Mouse (Mus musculus) heart, embryonic 11.5 days (tissue): ENCODE results near the gene Skap2. TPM values are rescaled to one million over a fixed set of nuclear protein-coding genes. Genes with fewer than 3 reads are reported as not detected.

Experiments used
- ATAC-seq: fragments of 200-750 bp; cut with Nextera tagmentation; replicated peaks from 2 replicates; pipeline ENCODE4 v1.8.0; 2017; ENCODE audit warnings: moderate library complexity; ENCODE audit not compliant: insufficient number of reproducible peaks, low FRiP score, low TSS enrichment
- H3K27ac ChIP-seq: fragments of 300-500 bp; sonication (generic); 2 replicates; pipeline ENCODE4 v1.5.1; 2014; ENCODE audit warnings: mild to moderate bottlenecking, low read depth, low read length
- H3K27me3 ChIP-seq: fragments of 300-500 bp; sonication (generic); 2 replicates; pipeline ENCODE4 v1.6.1; 2014; ENCODE audit warnings: mild to moderate bottlenecking, low read length, mixed read lengths; ENCODE audit not compliant: control insufficient read depth, insufficient read depth
- H3K36me3 ChIP-seq: fragments of 300-500 bp; sonication (generic); 2 replicates; pipeline ENCODE4 v1.6.1; 2014; ENCODE audit warnings: mild to moderate bottlenecking, low read length, moderate library complexity, mixed read lengths; ENCODE audit not compliant: control insufficient read depth, insufficient read depth
- H3K4me1 ChIP-seq: fragments of 300-500 bp; sonication (generic); 2 replicates; pipeline ENCODE4 v1.6.1; 2014; ENCODE audit warnings: low read length; ENCODE audit not compliant: control insufficient read depth, insufficient read depth
- H3K4me2 ChIP-seq: fragments of 300-500 bp; sonication (generic); 2 replicates; pipeline ENCODE4 v1.6.1; 2014; ENCODE audit warnings: mild to moderate bottlenecking, moderate library complexity
- H3K4me3 ChIP-seq: fragments of 300-500 bp; sonication (generic); 2 replicates; pipeline ENCODE4 v1.5.1; 2014; ENCODE audit warnings: low read depth, low read length
- H3K9ac ChIP-seq: fragments of 300-500 bp; sonication (generic); 2 replicates; pipeline ENCODE4 v1.6.1; 2014; ENCODE audit warnings: mild to moderate bottlenecking, low read depth, low read length, moderate library complexity
- H3K9me3 ChIP-seq: fragments of 300-500 bp; sonication (generic); replicated peaks from 2 replicates; pipeline ENCODE4 v1.6.1; 2016; ENCODE audit warnings: low read length; ENCODE audit not compliant: control insufficient read depth
- WGBS: fragments of 180-500 bp; shearing (Covaris S2); extraction: QIAGEN DNeasy Blood & Tissue Kit; methylation state at CpG from one replicate; pipeline ENCODE4 v1.1.7; 2014; ENCODE audit not compliant: insufficient replicate concordance; 5-methylcytosine and 5-hydroxymethylcytosine counted together
- polyA plus RNA-seq: library from polyadenylated mRNA; unstranded; fragments of >200 nt; fragmentation: Nextera tagmentation; extraction: Ambion mirVana; gene quantifications from 2 replicates; pipeline ENCODE4 v1.2.1, GENCODE M21; 2014

Skap2 gene
- polyA plus RNA-seq, 1 experiment from 2014 or later = 16.1 TPM

DNA sequence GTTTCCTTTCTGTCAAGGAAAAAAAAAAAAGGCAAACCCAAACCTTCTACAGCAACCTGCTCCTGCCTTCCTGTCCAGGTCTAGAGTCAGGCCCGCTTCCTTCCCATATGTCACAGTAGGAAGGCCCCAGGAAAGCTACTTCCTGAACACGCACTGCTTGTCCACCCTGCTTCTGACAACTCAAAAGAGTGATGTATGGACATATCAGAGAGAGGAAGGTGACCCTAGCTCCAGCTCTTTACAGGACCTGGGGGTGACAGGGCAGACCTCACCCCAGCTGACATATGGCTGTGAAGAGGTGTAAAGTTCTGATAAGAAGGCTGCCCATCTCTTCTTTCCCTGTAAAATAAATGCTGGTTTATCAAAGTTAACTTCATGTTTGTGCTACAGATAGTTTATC, 133.8 kb downstream of the Skap2 start:
- ATAC-seq = no peak
- H3K9ac ChIP-seq = no peak overlapping the region

DNA sequence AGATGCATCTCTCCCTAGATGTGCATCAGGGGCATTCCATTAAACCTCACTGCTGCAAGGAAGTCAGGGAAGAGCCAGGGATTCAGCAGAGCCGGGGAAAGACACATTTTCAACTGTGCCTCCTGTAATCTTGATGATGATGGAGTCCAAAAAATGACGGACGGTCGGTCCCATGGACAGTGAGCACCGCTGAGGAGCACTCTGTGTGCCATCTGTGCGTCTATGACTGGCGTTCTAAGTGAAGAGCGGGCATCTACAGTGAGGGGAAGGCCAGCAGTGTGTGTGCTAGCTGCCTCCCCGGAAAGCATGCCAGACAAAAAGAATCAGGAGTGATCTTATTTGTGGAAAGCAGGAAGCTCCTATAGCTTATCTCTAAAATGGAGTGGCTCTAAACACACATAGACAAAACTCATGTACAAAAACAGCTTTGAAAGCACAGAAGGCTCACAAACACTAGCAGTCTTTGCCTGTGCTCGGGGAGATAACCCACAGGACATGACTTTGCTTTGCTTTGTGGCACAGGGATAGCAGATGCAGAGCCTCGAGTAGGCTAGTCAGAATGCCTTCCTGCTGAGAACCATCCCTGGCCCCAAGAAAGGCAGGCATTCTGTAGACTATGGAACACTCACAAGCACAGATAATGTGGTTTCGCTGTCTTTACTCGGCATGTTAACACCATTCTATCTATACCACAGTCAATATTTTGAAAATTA, 135.4 kb downstream of the Skap2 start:
- Histone ChIP-seq H3K27me3 (no peaks in the 10 kb centered on the region), H3K9ac (no peak overlapping the region), H3K4me3 (no peak overlapping the region), H3K27ac (peak overlapping the region; percentile 47), H3K4me1 (peaks cover 19% of the 10 kb centered on the region), H3K9me3 (no peaks in the 10 kb centered on the region), H3K36me3 (no peaks in the 10 kb centered on the region), H3K4me2 (no peak overlapping the region)
- no peak for ATAC-seq
- WGBS = 54% methylated on average over 13 of the region's 13 CpGs

More for the DNA sequence above, 133.8 kb downstream of the Skap2 start:
- no peaks in the 10 kb centered on the region for H3K27me3 ChIP-seq
- 76% methylated on average over 2 of the region's 2 CpGs for WGBS
- no peaks in the 10 kb centered on the region for H3K9me3 ChIP-seq
- H3K4me2 ChIP-seq = no peak overlapping the region
- H3K4me3 ChIP-seq = no peak overlapping the region
- peaks cover 19% of the 10 kb centered on the region for H3K4me1 ChIP-seq
- H3K36me3 ChIP-seq = no peaks in the 10 kb centered on the region
- H3K27ac ChIP-seq = no peak overlapping the region

DNA sequence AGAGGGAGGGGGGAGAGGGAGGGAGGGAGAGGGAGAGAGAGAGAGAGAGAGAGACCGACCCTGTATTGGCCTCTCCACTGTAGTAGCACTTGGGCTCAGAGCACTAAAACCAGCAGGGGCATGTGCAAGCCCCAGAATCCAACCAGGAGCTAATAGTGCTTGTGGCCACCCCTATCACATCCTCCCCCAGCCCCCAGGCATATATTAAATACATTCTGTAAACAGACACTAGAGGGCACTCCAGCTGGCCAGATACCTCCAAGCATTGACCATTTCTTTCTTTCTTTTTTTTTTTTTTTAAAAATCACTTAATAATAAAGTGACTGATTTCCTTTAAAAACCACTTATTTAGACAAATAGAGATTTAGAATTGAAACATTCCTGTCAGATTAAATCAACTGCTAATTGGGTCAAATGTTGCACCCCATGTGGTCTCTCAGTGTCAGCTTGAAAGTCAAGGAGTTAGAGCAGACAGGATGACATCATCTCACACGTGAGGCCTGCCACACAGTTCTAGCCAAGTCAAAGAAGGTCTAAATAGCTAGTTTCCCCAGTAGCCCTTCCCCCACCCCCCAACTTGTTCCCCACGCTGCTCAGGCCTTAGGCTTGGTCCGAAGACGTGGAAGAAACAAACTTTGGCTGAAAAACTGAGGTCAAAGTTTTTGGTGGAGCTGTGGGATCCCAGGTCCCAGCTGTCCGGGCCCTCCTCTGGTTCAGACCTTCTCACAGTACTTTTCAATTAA, 136.3 kb downstream of the Skap2 start:
- H3K4me1 ChIP-seq = peaks cover 19% of the 10 kb centered on the region
- ATAC-seq = no peak
- WGBS = 28% methylated on average over 6 of the region's 6 CpGs
- H3K9ac ChIP-seq = no peak overlapping the region
- no peak overlapping the region for H3K4me3 ChIP-seq
- no peak overlapping the region for H3K27ac ChIP-seq
- no peaks in the 10 kb centered on the region for H3K9me3 ChIP-seq
- H3K36me3 ChIP-seq = no peaks in the 10 kb centered on the region
- no peak overlapping the region for H3K4me2 ChIP-seq
- no peaks in the 10 kb centered on the region for H3K27me3 ChIP-seq

DNA sequence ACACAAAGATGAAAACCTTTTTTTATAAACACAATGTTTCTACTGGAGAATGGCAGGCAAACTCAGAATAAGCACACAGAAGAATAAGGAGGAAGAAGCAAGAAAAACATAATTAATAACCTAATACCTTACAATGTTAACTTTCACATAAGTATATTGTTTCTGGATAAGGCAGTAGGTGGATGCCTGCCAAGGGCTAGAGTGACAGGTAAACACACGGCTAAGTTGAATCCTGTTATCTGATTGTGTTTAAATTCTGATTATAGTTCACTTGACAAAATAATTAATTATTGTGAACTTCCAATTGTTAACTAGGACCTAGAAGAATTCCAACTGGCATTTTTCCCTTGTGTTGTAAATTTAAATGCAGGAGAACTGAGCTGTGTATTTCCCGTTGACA, 138.3 kb downstream of the Skap2 start:
- Histone ChIP-seq H3K4me2 (no peak overlapping the region), H3K4me3 (no peak overlapping the region), H3K4me1 (peaks cover 19% of the 10 kb centered on the region), H3K27me3 (no peaks in the 10 kb centered on the region), H3K9me3 (no peaks in the 10 kb centered on the region), H3K27ac (no peak overlapping the region), H3K36me3 (no peaks in the 10 kb centered on the region), H3K9ac (no peak overlapping the region)
- 50% methylated on average over 2 of the region's 2 CpGs for WGBS
- ATAC-seq = no peak

DNA sequence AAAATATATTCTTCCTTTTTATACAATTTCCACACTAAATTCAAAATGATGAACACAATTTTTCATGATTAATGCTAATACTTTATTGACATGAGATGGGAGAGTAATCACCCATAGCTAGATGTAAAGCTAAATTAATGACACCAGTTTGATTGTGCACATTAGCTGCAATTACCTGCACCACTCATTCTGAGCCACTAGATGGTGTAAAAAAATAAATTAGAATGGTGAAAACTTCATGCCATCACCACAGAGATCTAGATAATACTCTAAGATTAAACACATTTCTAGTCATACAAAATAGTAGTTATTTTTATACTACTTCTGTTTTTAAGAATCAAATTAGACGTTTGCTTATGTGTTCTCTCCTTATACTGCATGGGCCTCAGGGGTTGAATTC, 141.2 kb downstream of the Skap2 start:
- Histone ChIP-seq H3K9me3 (no peaks in the 10 kb centered on the region), H3K4me2 (no peak overlapping the region), H3K4me1 (peaks cover 3% of the 10 kb centered on the region), H3K27me3 (no peaks in the 10 kb centered on the region), H3K27ac (no peak overlapping the region), H3K36me3 (no peaks in the 10 kb centered on the region), H3K9ac (no peak overlapping the region), H3K4me3 (no peak overlapping the region)
- no peak for ATAC-seq
- 18% methylated on average over 1 of the region's 1 CpGs for WGBS

DNA sequence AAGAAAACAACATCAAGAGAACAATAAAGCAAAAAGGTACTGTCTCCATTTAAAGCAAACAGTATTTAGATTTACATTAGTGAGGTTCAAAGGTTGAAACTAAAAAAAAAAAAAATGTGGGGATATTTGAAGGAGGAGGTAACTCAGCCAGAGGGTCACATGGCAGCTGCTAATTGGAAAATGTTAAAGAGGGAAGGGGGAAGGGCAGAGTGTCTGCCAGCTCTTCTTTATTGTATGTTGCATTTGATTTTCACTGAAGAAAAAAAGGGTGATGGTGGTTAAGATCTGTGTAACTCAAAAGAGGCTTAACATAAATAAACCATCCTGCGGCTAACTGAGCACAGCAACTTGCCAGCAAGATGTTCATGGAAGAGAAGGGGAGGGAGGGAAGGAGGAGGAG, 142.1 kb downstream of the Skap2 start:
- H3K4me3 ChIP-seq = no peak overlapping the region
- H3K9ac ChIP-seq = no peak overlapping the region
- no peaks in the 10 kb centered on the region for H3K9me3 ChIP-seq
- H3K4me1 ChIP-seq = no peaks in the 10 kb centered on the region
- 61% methylated on average over 1 of the region's 1 CpGs for WGBS
- no peak overlapping the region for H3K4me2 ChIP-seq
- no peaks in the 10 kb centered on the region for H3K27me3 ChIP-seq
- H3K27ac ChIP-seq = no peak overlapping the region
- H3K36me3 ChIP-seq = no peaks in the 10 kb centered on the region
- no peak for ATAC-seq

DNA sequence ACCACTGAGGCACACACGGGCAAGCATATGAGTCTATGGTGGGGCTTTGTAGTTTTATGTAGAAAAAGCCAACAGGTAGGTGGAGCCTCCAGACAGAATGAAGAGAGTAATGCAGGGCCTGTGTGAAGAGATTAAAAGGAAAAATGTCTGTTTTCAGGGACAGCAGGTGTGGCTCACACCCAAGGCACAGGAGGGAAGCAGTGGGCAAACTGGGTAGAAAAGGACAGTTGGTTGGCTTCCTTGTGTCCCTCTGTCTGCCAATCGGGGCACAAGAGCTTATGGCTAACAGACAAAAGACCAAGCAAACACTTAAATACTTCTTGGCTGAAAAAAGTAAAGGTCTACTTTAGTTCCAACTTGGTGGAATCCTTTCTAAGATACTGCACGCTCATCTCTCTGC, 145.8 kb downstream of the Skap2 start:
- Histone ChIP-seq H3K9ac (no peak overlapping the region), H3K4me2 (no peak overlapping the region), H3K9me3 (no peaks in the 10 kb centered on the region), H3K36me3 (no peaks in the 10 kb centered on the region), H3K4me3 (no peak overlapping the region), H3K27me3 (no peaks in the 10 kb centered on the region), H3K4me1 (peaks cover 7% of the 10 kb centered on the region; the same call in 1 of the 2 replicates), H3K27ac (no peak overlapping the region)
- no peak for ATAC-seq
- 75% methylated on average over 3 of the region's 3 CpGs for WGBS

DNA sequence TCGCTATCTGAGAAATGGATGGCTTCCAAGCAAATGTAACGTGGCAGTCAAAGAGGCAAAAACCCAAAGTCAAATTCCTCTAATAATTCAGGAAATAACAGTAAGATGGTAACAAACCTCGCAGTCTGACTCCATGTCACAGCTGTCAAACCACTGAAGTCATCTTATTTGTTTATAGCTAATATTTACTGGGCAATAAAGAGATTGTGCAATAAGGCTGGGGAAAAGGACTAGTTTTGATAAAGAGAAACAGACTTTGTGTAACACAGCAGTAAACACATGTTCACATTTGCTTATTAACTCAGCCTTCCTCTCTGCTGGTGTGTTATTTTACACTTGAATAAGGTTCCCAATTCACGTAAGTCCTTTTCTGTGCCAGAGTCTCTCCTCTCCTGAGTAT, 148.8 kb downstream of the Skap2 start:
- Histone ChIP-seq H3K4me1 (peaks cover 7% of the 10 kb centered on the region; the same call in 1 of the 2 replicates), H3K4me3 (no peak overlapping the region), H3K9me3 (no peaks in the 10 kb centered on the region), H3K4me2 (no peak overlapping the region), H3K36me3 (no peaks in the 10 kb centered on the region), H3K27me3 (no peaks in the 10 kb centered on the region), H3K27ac (no peak overlapping the region), H3K9ac (no peak overlapping the region)
- 53% methylated on average over 4 of the region's 4 CpGs for WGBS
- ATAC-seq = no peak
